Mouse (Mus musculus): Measurements from ENCODE around the gene Mosmo. TPM values are rescaled to one million over a fixed set of nuclear protein-coding genes. Genes with fewer than 3 reads are reported as not detected.

The Mosmo gene
- total RNA-seq, 2 experiments from 2014 or later = 65.4 to 67.4 TPM

- no peak for DNase-seq (ENCODE audit: low spot score in 2 of 2)
- intact Hi-C loops (cut with DNase I) = loop anchor here (5.0 kb wide), 1 partner anchor 76 kb away; no protein-coding TSS in a partner anchor
Observed at GRCm38 (mm10) chr7:120746029-120746428, 68.6 kb downstream of the Mosmo start.

GRCm38 (mm10) chr7:120746821-120747220 lies 69.4 kb downstream of the Mosmo start:
- intact Hi-C loops (cut with DNase I) = loop anchor here (5.0 kb wide), 1 partner anchor 75 kb away; no protein-coding TSS in a partner anchor
- no peak for DNase-seq (ENCODE audit: low spot score in 2 of 2)

GRCm38 (mm10) chr7:120748478-120748877 lies 71.1 kb downstream of the Mosmo start:
- intact Hi-C loops (cut with DNase I) = loop anchor here (5.0 kb wide), 1 partner anchor 74 kb away; no protein-coding TSS in a partner anchor
- no peak for DNase-seq (ENCODE audit: low spot score in 2 of 2)

- intact Hi-C loops (cut with DNase I) = no loop called here
- DNase-seq (ENCODE audit: low spot score in 2 of 2) = no peak
Observed at GRCm38 (mm10) chr7:120751330-120751729, 73.9 kb downstream of the Mosmo start.

- peak in 1 of 2 experiments; percentile 20 for DNase-seq (ENCODE audit: low spot score in 2 of 2)
- intact Hi-C loops (cut with DNase I) = no loop called here
Observed at GRCm38 (mm10) chr7:120751906-120752305, 74.5 kb downstream of the Mosmo start.

GRCm38 (mm10) chr7:120754671-120755070 lies 77.3 kb downstream of the Mosmo start:
- intact Hi-C loops (cut with DNase I) = loop anchor here (2.0 kb wide), 1 partner anchor 84 kb away; the partner anchor contains the start of gene Pdzd9

GRCm38 (mm10) chr7:120767369-120767768 lies 90.0 kb downstream of the Mosmo start:
- no peak for DNase-seq (ENCODE audit: low spot score in 2 of 2)
- intact Hi-C loops (cut with DNase I) = no loop called here

More at GRCm38 (mm10) chr7:120754671-120755070, 77.3 kb downstream of the Mosmo start:
- peak; percentile 86 to 89 for DNase-seq (ENCODE audit: low spot score in 2 of 2)

- intact Hi-C loops (cut with DNase I) = no loop called here
- DNase-seq (ENCODE audit: low spot score in 2 of 2) = no peak
Observed at GRCm38 (mm10) chr7:120771389-120771788, 94.0 kb downstream of the Mosmo start.

GRCm38 (mm10) chr7:120778012-120778411 lies 100.6 kb downstream of the Mosmo start:
- DNase-seq (ENCODE audit: low spot score in 2 of 2) = no peak
- intact Hi-C loops (cut with DNase I) = no loop called here

Other genes with a start within 250 kb of the Mosmo start
- gene Uqcrc2, start 42.4 kb upstream of the Mosmo start, total RNA-seq (2021) = 100 to 1,000 TPM; 238 to 251 TPM
- gene Pdzd9, start 7.3 kb upstream of the Mosmo start, total RNA-seq (2021) = under 1 TPM in 1 of 2 experiments, not detected in 1; 0.29 TPM
- gene Vwa3a, start 61.7 kb downstream of the Mosmo start, total RNA-seq (2021) = 10 to 100 TPM; 14.1 to 20.5 TPM
- gene Gm5737, start 134.7 kb downstream of the Mosmo start, total RNA-seq (2021) = under 1 TPM in 1 of 2 experiments, not detected in 1; 0.25 TPM
- gene Eef2k, start 165.2 kb downstream of the Mosmo start, total RNA-seq (2021) = 10 to 100 TPM; 31.6 to 42.9 TPM
- 10 to 100 TPM; 30.4 to 30.9 TPM for gene Polr3e, start 240.1 kb downstream of the Mosmo start, total RNA-seq (2021)